Mouse (Mus musculus) retina, adult 2 months (tissue): ENCODE data around the gene Rabac1.

Source experiments
- DNase-seq: peaks from one replicate; pipeline ENCODE4 v3.0.0-alpha.2; 2012; ENCODE audit warnings: low read depth, low spot score

Rabac1 gene

GRCm38 (mm10) chr7:24931651-24932050 is 40.9 kb downstream of the Rabac1 start:
- no peak for DNase-seq

GRCm38 (mm10) chr7:24930475-24930874 is 42.1 kb downstream of the Rabac1 start:
- DNase-seq: no peak
